Mouse (Mus musculus): Measurements from ENCODE around the gene Sfxn2.
A peak's percentile ranks its signal among the peaks of the same experiment; 100 is the strongest.

Sfxn2 gene

DNA sequence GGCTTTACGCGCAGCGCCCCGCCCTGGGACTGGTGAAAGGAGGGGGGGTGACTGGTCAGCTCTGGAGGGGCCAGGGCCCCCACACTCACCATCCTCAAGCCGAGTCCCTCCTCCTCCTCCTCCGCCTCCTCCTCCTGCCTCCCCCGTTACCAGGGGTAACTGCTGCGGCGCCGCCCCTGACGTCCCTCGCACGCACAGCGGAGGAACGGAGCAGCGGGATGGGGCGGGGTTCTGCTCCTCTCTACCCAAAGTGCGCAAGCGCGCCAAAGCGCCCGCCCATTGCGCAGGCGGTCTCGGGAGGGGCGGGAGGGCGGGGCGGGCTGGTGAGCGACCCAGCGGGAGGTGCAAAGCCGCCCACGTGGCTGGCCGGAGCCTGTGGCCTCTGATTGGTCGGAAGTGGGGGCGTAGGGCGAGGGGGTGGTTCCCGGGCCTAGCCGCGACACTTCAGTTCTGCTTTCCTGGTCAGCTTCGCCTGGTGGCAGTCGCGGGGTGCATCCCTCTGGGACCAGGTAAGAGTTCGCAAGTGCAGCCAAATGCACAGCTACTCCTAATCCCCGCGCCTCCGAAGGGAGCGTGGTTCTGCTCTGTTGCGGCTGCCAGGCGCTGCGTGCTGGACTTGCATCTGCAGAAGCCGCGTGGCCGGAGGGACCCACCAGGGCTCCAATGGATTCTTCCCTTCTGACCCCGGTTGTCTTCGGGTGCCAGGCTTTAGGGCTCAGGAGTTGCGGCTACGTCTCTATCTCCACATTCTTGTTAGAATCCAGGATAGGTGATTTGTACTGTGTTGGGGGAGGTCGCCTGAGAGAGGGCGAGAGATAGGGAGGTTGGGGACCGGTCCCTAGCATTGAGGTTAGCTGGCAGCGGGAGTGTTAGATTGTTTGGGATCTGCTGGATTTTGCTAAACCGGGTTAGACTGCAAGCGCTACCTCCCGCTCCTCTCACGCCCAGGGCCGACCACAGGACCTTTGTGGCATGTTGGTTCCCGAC is at the start of gene Sfxn2, which contains the start of gene Arl3:
Sfxn2 (plus strand) TSS at position 415 of the 987 bp plus-strand sequence.
Arl3 (minus strand) TSS at position 248 of the 987 bp plus-strand sequence.
- DNase-seq = peak; percentile 96

DNA sequence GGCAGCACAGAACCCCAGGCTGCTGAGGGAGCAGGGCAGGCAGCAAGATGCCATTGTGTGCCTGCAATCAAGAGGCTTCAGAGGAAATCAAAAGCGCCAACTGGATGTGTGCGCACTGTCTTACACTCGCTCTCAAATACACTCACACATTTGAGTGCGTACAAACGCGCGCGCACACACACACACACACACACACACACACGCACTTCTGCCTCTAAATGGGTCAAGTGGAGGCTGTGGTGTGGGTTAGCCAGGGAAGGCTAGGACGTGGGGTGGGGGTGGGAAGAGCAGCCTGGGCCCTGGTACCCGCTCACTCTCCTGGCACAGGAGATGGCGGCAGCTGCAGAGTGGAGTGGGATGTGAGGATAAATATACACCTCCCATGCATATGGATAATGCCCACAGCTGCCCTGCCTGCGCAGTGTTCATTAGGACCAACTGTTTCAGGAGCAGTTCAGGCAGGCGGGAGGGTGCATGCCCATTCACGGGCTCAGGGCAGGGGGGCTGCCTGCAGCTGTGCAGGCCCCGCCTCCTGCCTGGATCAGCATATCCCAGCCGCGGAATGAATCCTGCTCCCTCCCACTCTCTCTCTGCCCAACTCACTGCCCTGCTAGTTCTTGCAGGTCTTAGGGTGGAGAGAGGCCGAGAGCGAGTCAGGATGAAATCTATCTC is 49.5 kb upstream of the Sfxn2 start:
- peak; percentile 62 for DNase-seq

GRCm38 (mm10) chr19:46524152-46524544 is 49.0 kb upstream of the Sfxn2 start:
- peak; percentile 23 for DNase-seq

DNA sequence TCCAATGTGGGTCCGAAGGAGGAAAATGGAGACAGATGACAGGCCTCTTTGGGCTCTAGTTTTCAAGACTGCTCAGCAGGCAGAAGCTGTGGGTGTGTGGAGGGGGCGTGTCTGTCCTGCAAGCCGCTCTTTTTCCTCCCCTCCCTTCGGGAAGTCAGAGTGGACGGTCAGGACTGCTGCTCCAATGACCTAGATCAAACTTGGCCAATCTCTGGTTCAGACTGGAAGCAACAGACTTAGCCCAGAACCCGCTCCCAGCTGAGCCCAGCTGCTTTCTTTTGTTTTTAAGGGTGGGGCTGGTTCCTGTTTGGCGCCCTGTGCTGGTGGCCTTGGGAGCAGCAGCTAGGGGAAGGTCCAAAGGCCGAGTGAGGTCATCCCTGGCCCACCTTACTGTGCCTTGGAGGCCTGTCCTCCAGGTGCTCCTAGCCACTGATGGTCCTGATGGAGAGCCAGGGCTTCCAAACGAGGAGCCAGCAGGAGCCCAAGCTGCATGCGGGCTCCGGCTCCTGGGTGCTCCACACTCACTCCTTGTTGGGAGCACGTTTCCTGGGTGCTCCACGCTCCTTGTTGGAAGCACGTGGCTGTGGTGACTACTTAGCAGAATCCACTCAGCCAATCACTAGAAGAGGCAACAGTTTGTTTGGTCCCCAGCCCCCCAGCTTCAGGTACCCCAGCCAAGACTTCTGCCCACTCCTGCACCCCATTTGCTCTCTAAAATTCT is 48.4 kb upstream of the Sfxn2 start:
- DNase-seq = peak; percentile 50

GRCm38 (mm10) chr19:46525691-46526631 is 47.2 kb upstream of the Sfxn2 start:
- DNase-seq = peak; percentile 13

GRCm38 (mm10) chr19:46527632-46528528 is 45.3 kb upstream of the Sfxn2 start:
- peak; percentile 65 for DNase-seq

DNA sequence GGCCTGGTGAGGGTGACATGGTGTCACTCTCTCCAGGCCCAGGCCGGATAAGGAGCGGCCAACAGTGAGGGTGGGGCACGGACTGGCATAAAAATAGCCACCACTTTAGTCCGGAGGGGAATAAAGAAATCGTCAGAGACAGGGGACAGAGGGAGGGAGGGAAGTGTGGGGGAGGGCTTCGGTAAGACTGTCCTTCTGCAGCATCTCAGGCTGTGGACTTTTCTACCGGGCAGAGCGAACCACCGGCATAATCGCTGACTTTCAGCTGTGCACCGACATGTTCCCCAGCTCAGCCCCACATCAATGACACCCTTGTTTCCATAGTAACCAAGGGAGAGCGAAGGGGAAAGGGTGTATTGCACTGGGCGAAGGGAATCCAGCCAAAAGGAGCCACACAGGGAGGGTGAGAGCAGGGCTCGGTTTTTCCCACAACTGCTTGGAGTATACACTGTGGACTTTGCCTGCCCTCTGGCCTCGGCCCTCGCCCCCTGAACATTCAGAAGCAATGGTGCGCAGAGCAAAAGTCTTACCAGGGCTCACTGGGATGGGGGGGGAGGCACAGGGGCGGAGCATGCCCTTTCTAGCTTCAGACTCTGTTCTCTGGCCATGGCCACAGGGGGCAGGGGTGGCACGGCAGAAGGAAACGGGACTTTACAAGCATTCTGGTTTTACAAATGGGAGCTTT is 44.5 kb upstream of the Sfxn2 start:
- peak; percentile 84 for DNase-seq

- DNase-seq = peak; percentile 38
Observed at GRCm38 (mm10) chr19:46529601-46530448, 43.3 kb upstream of the Sfxn2 start.

GRCm38 (mm10) chr19:46530449-46530990 is 42.6 kb upstream of the Sfxn2 start:
- peak; percentile 9 for DNase-seq

DNA sequence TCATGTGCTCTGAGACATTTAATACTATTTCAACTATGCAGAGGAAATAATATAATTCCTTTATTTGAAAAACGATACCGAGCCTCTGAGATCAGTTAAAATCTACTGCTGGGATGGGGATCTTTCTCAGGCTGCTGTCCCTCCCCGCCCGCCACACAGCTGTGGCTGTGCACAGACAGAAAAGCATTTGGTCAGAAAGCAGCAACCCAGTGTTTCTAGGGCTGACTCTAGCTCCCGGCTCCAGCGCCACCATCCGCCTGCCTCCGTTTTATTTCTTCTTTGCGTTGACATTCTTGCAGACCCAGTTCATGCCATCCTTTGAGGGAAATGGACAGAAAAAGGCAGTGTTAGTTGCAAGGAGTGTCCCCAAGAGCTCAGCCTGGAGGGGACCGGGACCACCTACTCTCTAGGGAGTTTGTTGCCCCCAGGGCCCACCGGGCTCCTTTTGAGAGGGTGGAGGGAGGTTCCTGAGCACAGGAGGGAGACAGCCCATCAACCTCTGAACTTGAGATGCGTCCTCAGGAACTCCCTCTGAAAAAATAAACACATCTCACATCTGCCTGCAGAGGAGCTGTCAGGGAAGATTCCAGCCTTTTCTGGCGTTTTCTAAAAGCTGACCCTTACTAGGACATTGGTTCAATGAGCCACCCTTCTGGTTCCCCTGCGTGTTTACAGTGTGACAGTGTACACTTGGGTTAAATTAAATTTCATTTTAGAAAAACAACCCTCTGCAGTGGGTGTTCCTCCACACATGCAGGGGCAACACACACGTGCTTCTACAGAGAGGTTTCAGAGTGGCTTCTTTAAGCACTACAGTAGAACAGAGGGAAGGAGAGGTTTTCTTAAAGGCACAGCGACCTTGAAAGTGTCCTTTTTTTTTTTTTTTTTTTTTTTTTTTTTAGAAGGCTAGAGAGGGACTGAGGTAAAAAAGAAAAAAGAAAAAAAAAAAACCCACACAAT is 41.8 kb upstream of the Sfxn2 start:
- peak; percentile 55 for DNase-seq

DNA sequence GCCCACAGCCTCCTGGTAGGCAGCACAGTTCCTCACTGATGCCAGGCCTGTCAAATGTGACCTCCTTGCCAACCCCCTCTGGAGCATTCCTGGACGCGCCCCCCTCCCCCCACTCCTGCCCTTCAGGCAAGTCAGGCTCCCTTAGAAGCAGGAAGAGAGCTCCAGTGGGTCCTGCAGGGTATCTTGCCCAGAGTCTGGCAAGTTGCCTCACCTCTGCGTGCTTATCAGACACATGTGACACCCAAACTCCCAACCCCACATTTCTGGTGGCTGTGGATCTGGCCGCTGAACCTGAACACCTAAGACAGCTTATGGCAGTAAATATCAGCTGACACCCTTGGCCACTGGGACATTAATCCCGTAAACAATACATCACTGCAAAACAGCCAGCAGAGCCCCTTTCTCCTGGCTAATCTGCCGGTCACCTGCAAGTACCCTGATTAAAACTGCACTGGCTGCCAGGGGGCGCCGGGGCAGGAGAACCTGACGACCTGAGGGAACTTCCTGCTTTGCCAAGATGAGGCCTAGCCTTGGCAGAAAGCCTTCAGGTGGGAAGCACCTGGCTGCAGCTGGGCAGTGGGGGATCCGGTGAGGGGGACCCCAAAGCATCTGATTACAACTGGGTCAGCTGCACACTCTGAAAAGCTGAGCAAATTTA is 41.0 kb upstream of the Sfxn2 start:
- DNase-seq = peak; percentile 61

DNA sequence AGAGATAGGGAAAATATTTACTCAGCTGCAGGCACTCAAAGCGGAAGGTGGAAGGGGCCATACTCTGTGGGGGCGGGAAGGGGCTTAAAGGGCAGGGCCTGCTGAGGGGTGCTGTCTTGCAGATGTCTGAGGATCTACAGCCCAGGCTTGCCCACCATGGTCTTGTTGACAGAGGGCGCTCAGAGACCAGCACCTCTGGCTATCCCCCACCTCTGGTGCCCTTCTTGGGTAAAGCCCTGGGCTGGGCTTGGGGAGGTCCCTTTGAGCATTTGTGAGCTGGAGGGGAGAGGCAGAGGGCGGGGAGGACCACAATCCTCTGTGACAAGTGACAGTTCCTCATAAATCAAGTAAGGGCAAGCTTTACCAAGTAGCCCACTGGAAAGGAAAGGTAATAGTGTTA is 40.1 kb upstream of the Sfxn2 start:
- no peak for DNase-seq

DNA sequence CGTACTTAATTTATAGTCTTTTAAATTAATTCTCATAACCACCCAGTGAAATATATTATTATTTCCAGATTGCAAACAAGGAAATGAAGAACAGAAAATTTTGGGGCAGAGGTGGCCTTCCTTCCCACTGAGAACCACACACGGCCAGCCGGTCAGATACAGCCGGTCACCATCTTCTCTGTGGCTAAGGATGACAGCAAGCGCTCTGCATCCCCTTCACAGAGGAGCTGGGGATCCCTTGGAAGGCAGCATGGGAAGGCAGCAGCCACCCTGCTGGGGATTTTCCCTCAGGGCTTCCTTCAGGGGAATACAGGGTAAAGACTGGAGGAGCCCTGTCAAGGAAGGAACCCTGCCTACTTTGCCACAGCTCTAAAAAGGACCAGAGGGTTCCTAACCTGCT is 39.6 kb upstream of the Sfxn2 start:
- DNase-seq = no peak

DNA sequence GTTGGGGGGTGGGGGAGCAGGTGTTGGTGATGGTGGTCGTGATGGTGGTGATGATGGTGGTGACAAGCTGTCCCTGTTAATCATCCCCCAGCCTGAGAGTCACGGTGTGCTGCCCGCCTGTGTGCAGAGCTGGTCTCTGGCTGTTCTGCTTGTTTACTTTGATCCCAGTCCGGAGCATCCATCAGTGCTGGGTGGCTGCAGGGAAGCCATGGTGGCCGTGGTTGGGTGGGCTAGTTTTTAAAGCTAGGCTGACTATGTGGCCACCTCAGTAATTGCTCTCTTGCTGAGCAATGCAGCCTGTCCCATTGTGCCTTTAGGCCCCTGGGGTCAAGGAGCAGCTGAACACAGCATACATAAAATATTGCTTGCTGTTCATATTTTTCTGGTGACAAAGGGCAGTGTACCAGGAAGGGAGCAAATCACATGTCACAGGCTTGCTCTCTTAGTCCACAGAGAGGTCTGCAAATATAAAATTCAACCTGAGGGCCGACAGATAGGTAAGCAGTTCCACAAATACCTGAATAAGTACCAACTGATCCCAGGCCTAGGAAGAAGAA is 38.5 kb upstream of the Sfxn2 start:
- DNase-seq = no peak

DNA sequence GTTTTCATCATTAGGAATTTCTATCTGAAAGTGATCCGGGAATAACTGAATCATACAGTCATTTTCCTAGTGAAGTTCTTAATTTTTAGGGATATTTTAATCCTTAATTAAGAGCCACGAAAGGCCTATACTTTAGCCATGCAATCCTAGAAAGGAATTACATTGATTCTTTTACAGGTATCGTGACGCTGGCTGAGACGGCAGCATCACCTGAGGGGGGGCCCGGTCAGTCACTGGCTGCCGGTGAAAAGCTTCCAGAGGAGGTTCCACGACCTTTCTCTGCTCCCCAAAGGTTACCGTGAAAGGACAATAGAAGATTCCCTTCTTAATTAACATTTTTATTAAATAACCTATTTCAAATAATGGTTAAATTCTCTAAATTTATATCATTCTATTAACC is 35.8 kb upstream of the Sfxn2 start:
- no peak for DNase-seq

DNA sequence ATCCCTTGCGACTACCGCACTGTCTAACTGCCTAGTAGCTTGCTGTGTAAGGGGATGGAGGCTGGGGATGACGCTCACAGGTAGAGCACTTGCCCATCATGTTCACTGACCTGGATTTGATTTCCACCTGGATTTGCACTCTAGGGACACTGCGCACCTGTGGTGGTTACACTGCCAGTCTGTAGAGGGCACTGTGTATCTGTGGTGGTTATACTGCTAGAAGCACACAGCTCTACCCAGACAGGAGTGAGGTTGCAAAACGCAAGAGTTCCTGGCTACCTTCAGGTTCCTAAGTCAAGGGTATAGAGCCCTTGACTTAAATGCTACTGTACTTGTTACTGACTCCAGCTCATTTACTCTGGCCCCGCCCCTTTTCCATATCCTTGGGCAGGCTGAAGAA is 35.0 kb upstream of the Sfxn2 start:
- DNase-seq = peak; percentile 28

DNA sequence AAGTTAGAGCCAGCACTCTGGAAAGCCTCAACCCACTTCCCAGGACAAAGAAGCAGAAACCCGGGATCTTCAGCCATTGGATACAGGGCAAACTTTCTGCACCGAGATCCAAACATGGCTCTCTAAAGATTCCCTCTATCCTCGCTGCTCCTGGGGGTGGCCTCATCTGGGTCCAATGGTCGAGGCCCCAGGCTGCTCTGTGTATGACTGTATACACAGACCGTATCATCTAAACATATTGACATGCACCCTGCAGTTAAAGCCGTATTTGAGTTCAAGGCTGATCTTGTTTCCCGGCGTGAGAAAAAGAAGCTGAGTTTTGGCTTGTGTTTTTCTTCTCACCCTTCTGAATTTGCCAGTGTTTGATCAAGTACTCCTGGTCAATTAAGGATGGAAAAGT is 30.4 kb upstream of the Sfxn2 start:
- DNase-seq = no peak

All from thymus, postnatal 4 days (tissue).